Mouse (Mus musculus): Measurements from ENCODE around the gene Rnf38.

GRCm38 (mm10) chr4:44281597-44282265 is 48.1 kb upstream of the Rnf38 start:
- TF ChIP-seq CTCF (IDR thresholded peaks at IDR 0.05; ENCODE audit: low read depth, low read length) (no peak), TAL1 (conservative IDR thresholded peaks at IDR 0.05; ENCODE audit: low read depth, low read length) (no peak)
